Mouse (Mus musculus) kidney, adult 2 months (tissue): ENCODE data around the gene Olfr774. TPM values are rescaled to one million over a fixed set of nuclear protein-coding genes. Genes with fewer than 3 reads are reported as not detected.
"Not testable (repeated sequence)": the region's sequence is repeated elsewhere in the genome, so short reads cannot be mapped to it uniquely, and the experiment has no call there.

Source experiments
- DNase-seq: peaks from one replicate; pipeline ENCODE4 v3.0.0; 2021
- H3K27ac ChIP-seq: fragments of 200-500 bp; 2 replicates; pipeline ENCODE4 v1.5.1; 2012; ENCODE audit warnings: low read depth, low read length, control low read depth, inconsistent platforms; ENCODE audit not compliant: insufficient read depth
- H3K27me3 ChIP-seq: fragments of 200-500 bp; replicated peaks from 2 replicates; pipeline ENCODE4 v1.6.1; 2012; ENCODE audit warnings: mild to moderate bottlenecking, moderate library complexity, low read length, inconsistent platforms; ENCODE audit not compliant: control insufficient read depth, insufficient read depth
- H3K36me3 ChIP-seq: fragments of 200-500 bp; 2 replicates; pipeline ENCODE4 v1.6.1; 2012; ENCODE audit warnings: mild to moderate bottlenecking, moderate library complexity, low read length, inconsistent platforms; ENCODE audit not compliant: control insufficient read depth, insufficient read depth
- H3K4me1 ChIP-seq: fragments of 200-500 bp; 2 replicates; pipeline ENCODE4 v1.6.1; 2011; ENCODE audit warnings: low read length; ENCODE audit not compliant: control insufficient read depth, insufficient read depth
- H3K4me3 ChIP-seq: fragments of 200-500 bp; 2 replicates; pipeline ENCODE4 v1.5.1; 2011; ENCODE audit warnings: mild to moderate bottlenecking, low read depth, low read length, control low read depth; ENCODE audit not compliant: insufficient read depth
- CTCF ChIP-seq: fragments of 200-500 bp; conservative IDR thresholded peaks from 2 replicates; pipeline ENCODE4 v1.5.1; 2011; ENCODE audit warnings: low read depth, mild to moderate bottlenecking, control low read depth, low read length, moderate library complexity, mixed read lengths; ENCODE audit not compliant: insufficient read depth, insufficient read length
- POLR2A ChIP-seq: fragments of 200-500 bp; IDR thresholded peaks from one replicate; pipeline ENCODE4 v1.6.1; 2011; ENCODE audit warnings: low read depth, low read length, control low read depth
- WGBS: fragments of 180-500 bp; shearing (Covaris S2); methylation state at CpG from one replicate; pipeline ENCODE4 v1.1.7; 2018; 5-methylcytosine and 5-hydroxymethylcytosine counted together
- polyA plus RNA-seq: library from polyadenylated mRNA; depleted of rRNA; stranded (reverse); fragments of >200 nt; gene quantifications from 2 replicates; pipeline ENCODE4 v1.2.3, GENCODE M21; 2012; rRNA removed

Gene Olfr774
- not detected in 2 replicates for polyA plus RNA-seq

- Histone ChIP-seq H3K27me3 (no peaks in the 10 kb centered on the region), H3K4me1 (no peaks in the 10 kb centered on the region), H3K4me3 (no peak within 1 kb of the TSS), H3K36me3 (no peaks in the 10 kb centered on the region), H3K27ac (no peak within 1 kb of the TSS)
- WGBS, result 75% methylated on average over 2 of the region's 2 CpGs
- no peak for DNase-seq
- TF ChIP-seq POLR2A (no peak), CTCF (no peak)
Observed at GRCm38 (mm10) chr10:129235904-129236303, at the start of gene Olfr774. Olfr774 (plus strand) TSS chr10:129236204.

GRCm38 (mm10) chr10:129187319-129187718 is 48.7 kb upstream of the Olfr774 start, which contains the start of gene Olfr773:
Olfr773 (minus strand) TSS chr10:129187419.
- not testable (repeated sequence) for H3K27ac ChIP-seq, DNase-seq, H3K4me1 ChIP-seq, H3K4me3 ChIP-seq, H3K27me3 ChIP-seq, H3K36me3 ChIP-seq

GRCm38 (mm10) chr10:129230737-129231136 is 5.3 kb upstream of the Olfr774 start:
- no peak overlapping the region for H3K27ac ChIP-seq
- 72% methylated on average over 1 of the region's 1 CpGs for WGBS
- no peaks in the 10 kb centered on the region for H3K36me3 ChIP-seq
- H3K4me1 ChIP-seq, result no peaks in the 10 kb centered on the region
- DNase-seq, result no peak
- TF ChIP-seq CTCF (no peak), POLR2A (no peak)
- H3K4me3 ChIP-seq, result no peak overlapping the region
- no peaks in the 10 kb centered on the region for H3K27me3 ChIP-seq

GRCm38 (mm10) chr10:129248112-129248511 is 12.1 kb downstream of the Olfr774 start, which contains the start of gene Olfr775:
Olfr775 (plus strand) TSS chr10:129248412.
- Histone ChIP-seq H3K36me3 (no peaks in the 10 kb centered on the region), H3K27ac (no peak within 1 kb of the TSS), H3K4me3 (no peak within 1 kb of the TSS), H3K27me3 (no peaks in the 10 kb centered on the region; the same call in 1 of the 2 replicates), H3K4me1 (no peaks in the 10 kb centered on the region)
- TF ChIP-seq POLR2A (no peak), CTCF (no peak)
- no peak for DNase-seq
- 60% methylated on average over 3 of the region's 3 CpGs for WGBS

GRCm38 (mm10) chr10:129258827-129259226 is 22.8 kb downstream of the Olfr774 start, which contains the start of gene Olfr776:
Olfr776 (plus strand) TSS chr10:129259127.
- Histone ChIP-seq H3K27ac (no peak within 1 kb of the TSS), H3K4me3 (no peak within 1 kb of the TSS), H3K4me1 (no peaks in the 10 kb centered on the region), H3K36me3 (no peaks in the 10 kb centered on the region), H3K27me3 (no peaks in the 10 kb centered on the region; the same call in 1 of the 2 replicates)
- TF ChIP-seq CTCF, result no peak
- no peak for TF ChIP-seq POLR2A
- no peak for DNase-seq

- Histone ChIP-seq H3K27ac (no peak within 1 kb of the TSS), H3K36me3 (no peaks in the 10 kb centered on the region), H3K4me1 (no peaks in the 10 kb centered on the region), H3K27me3 (no peaks in the 10 kb centered on the region), H3K4me3 (no peak within 1 kb of the TSS)
- WGBS, result 93% methylated on average over 2 of the region's 2 CpGs
- DNase-seq, result no peak
- no peak for TF ChIP-seq POLR2A
- no peak for TF ChIP-seq CTCF
Observed at GRCm38 (mm10) chr10:129271081-129271535, 35.1 kb downstream of the Olfr774 start, which contains the start of gene Olfr777. Olfr777 (minus strand) TSS chr10:129271485.

Other genes with a start within 250 kb of the Olfr774 start
- gene Olfr9, start 246.8 kb upstream of the Olfr774 start, polyA plus RNA-seq, result not detected in 2 replicates
- gene Olfr763, start 225.4 kb upstream of the Olfr774 start, polyA plus RNA-seq, result not detected in 2 replicates
- gene Olfr764-ps1, start 196.3 kb upstream of the Olfr774 start, polyA plus RNA-seq, result not detected in 2 replicates
- gene Olfr765, start 186.2 kb upstream of the Olfr774 start, polyA plus RNA-seq, result not detected in 2 replicates
- gene Olfr766-ps1, start 167.2 kb upstream of the Olfr774 start, polyA plus RNA-seq, result not detected in 2 replicates
- not detected in 2 replicates for gene Olfr767, start 153.3 kb upstream of the Olfr774 start, polyA plus RNA-seq
- gene Olfr768, start 136.8 kb upstream of the Olfr774 start, polyA plus RNA-seq, result not detected in 2 replicates
- gene Olfr769, start 118.3 kb upstream of the Olfr774 start, polyA plus RNA-seq, result not detected in 2 replicates
- gene Olfr770, start 97.2 kb upstream of the Olfr774 start, polyA plus RNA-seq, result not detected in 2 replicates
- not detected in 2 replicates for gene Olfr771, start 71.5 kb upstream of the Olfr774 start, polyA plus RNA-seq
- gene Olfr772, start 58.3 kb upstream of the Olfr774 start, polyA plus RNA-seq, result not detected in 2 replicates
- gene Olfr773, start 48.8 kb upstream of the Olfr774 start, polyA plus RNA-seq, result not detected in 2 replicates
- gene Olfr775, start 12.2 kb downstream of the Olfr774 start, polyA plus RNA-seq, result not detected in 2 replicates
- not detected in 2 replicates for gene Olfr776, start 22.9 kb downstream of the Olfr774 start, polyA plus RNA-seq
- not detected in 2 replicates for gene Olfr777, start 35.3 kb downstream of the Olfr774 start, polyA plus RNA-seq
- gene Olfr780, start 81.9 kb downstream of the Olfr774 start, polyA plus RNA-seq, result not detected in 2 replicates
- gene Olfr781, start 92.7 kb downstream of the Olfr774 start, polyA plus RNA-seq, result not detected in 2 replicates
- not detected in 2 replicates for gene Olfr782, start 112.6 kb downstream of the Olfr774 start, polyA plus RNA-seq
- not detected in 2 replicates for gene Olfr784, start 147.9 kb downstream of the Olfr774 start, polyA plus RNA-seq
- gene Olfr785, start 169.2 kb downstream of the Olfr774 start, polyA plus RNA-seq, result not detected in 2 replicates
- not detected in 2 replicates for gene Olfr786, start 191.1 kb downstream of the Olfr774 start, polyA plus RNA-seq
- not detected in 2 replicates for gene Olfr787, start 225.7 kb downstream of the Olfr774 start, polyA plus RNA-seq
- gene Olfr788, start 234.8 kb downstream of the Olfr774 start, polyA plus RNA-seq, result not detected in 2 replicates
- gene Olfr789, start 248.5 kb downstream of the Olfr774 start, polyA plus RNA-seq, result not detected in 2 replicates